Mouse (Mus musculus) erythroid progenitor cell, adult 5-6 weeks (primary cell): ENCODE data around the gene Mapk1ip1. TPM values are rescaled to one million over a fixed set of nuclear protein-coding genes. Genes with fewer than 3 reads are reported as not detected.

Source experiments
- ATAC-seq: replicated peaks from 2 replicates; pipeline ENCODE4 v1.8.0; 2016; ENCODE audit warnings: moderate number of reproducible peaks, mild to moderate bottlenecking, moderate TSS enrichment, inconsistent platforms; ENCODE audit not compliant: poor library complexity, low FRiP score, severe bottlenecking
- total RNA-seq, 2 experiments: library from RNA; stranded (forward) in 1 of 2; stranded (reverse) in 1 of 2; fragments of 150-400 nt in 1 of 2; fragments of 186-747, 209-891 nt in 1 of 2; gene quantifications; 2 replicates each; pipeline versions ENCODE4 v1.2.3 to v1.2.4; 2015 to 2017; ENCODE audit warnings: low replicate concordance in 2 of 2

Mapk1ip1 gene
- total RNA-seq, 2 experiments from 2014 or later: 13.8 TPM; not detected in 1

GRCm38 (mm10) chr7:138841436-138842151 is 4.5 kb downstream of the Mapk1ip1 start:
- no peak for ATAC-seq

GRCm38 (mm10) chr7:138840594-138841021 is 5.5 kb downstream of the Mapk1ip1 start:
- ATAC-seq: no peak

GRCm38 (mm10) chr7:138835028-138835427 is 11.0 kb downstream of the Mapk1ip1 start:
- no peak for ATAC-seq

- ATAC-seq: peak; percentile 59; the same call in 1 of the 2 replicates
Measured at GRCm38 (mm10) chr7:138827812-138828211, 18.3 kb downstream of the Mapk1ip1 start.

GRCm38 (mm10) chr7:138824995-138825756 is 20.9 kb downstream of the Mapk1ip1 start:
- no peak for ATAC-seq

- ATAC-seq: no peak
Measured at GRCm38 (mm10) chr7:138824423-138824822, 21.6 kb downstream of the Mapk1ip1 start.

GRCm38 (mm10) chr7:138818314-138818713 is 27.8 kb downstream of the Mapk1ip1 start:
- no peak for ATAC-seq

DNA sequence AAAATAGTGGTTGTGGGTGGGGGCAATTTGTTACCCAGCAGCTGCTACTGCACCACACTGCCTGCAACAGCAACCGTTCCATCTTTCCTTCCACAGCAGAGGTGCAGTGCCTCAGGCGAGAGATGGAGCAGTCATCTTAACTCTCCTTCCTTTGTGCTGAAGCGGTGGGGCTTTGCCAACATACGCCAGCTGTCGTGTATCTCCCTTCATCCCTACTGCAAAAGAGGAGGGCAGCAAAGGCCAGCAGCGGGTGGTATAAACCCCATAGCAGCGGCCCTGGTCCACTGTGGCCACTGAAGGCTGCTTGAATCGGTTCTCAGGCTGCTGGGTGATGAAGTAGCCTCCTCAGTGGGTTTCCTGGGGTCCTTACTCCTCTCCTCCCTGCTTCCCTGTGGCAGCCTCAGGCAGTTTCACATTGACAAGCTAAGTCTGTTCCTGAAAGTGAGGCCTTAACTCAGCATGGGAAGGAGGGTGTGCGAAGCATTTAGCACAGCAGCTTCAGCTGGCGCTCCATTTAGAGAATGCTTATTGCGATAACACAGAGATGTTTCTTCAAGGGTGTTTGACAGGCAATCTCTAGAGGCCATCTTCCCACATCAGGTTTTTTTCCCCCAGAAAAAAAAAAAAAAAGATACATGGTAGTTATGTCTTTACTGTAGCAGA is 32.7 kb downstream of the Mapk1ip1 start:
- no peak for ATAC-seq

GRCm38 (mm10) chr7:138807146-138807545 is 38.9 kb downstream of the Mapk1ip1 start:
- ATAC-seq: no peak

DNA sequence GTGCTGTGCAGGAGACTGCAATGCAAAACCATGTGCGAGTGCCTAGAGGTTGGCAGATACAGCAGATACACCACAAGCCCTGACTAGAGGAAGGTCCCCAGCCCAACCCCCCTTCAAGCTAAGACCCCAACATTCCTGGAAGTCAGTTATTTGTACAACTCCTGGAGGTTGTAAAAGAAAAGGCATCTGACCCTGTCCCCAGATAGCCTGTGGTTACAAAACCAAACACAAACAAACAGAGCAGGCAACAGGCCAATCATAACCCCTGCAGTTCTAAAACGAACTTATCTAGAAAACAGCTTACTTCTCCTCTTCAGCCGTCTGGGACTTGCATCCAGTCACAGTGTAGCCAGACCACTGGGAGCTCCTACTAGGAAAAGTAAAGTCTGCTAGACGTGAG is 42.7 kb downstream of the Mapk1ip1 start:
- ATAC-seq: no peak

GRCm38 (mm10) chr7:138788109-138788508 is 58.0 kb downstream of the Mapk1ip1 start:
- no peak for ATAC-seq

Other genes with a start within 250 kb of the Mapk1ip1 start
- gene Ppp2r2d, start 194 bp downstream of the Mapk1ip1 start, total RNA-seq (2015; ENCODE audit: low replicate concordance): 26.3 and 28.1 TPM in 2 replicates
- 24.7 and 39.5 TPM in 2 replicates for gene Ppp2r2d, start 194 bp downstream of the Mapk1ip1 start, total RNA-seq (2017; ENCODE audit: low replicate concordance)
- gene Bnip3, start 63.2 kb upstream of the Mapk1ip1 start, total RNA-seq (2015; ENCODE audit: low replicate concordance): 0.72 and 9.2 TPM in 2 replicates
- 0.64 and 5.5 TPM in 2 replicates for gene Bnip3, start 63.2 kb upstream of the Mapk1ip1 start, total RNA-seq (2017; ENCODE audit: low replicate concordance)
- not detected in 2 replicates for gene Jakmip3, start 94.5 kb upstream of the Mapk1ip1 start, total RNA-seq (2015; ENCODE audit: low replicate concordance)
- not detected in 2 replicates for gene Jakmip3, start 94.5 kb upstream of the Mapk1ip1 start, total RNA-seq (2017; ENCODE audit: low replicate concordance)
- gene Dpysl4, start 239.7 kb upstream of the Mapk1ip1 start, total RNA-seq (2015; ENCODE audit: low replicate concordance): not detected in 2 replicates
- gene Dpysl4, start 239.7 kb upstream of the Mapk1ip1 start, total RNA-seq (2017; ENCODE audit: low replicate concordance): not detected in 2 replicates